ENCODE assay signal across 13 mouse cellular contexts in the genomic region with DNA sequence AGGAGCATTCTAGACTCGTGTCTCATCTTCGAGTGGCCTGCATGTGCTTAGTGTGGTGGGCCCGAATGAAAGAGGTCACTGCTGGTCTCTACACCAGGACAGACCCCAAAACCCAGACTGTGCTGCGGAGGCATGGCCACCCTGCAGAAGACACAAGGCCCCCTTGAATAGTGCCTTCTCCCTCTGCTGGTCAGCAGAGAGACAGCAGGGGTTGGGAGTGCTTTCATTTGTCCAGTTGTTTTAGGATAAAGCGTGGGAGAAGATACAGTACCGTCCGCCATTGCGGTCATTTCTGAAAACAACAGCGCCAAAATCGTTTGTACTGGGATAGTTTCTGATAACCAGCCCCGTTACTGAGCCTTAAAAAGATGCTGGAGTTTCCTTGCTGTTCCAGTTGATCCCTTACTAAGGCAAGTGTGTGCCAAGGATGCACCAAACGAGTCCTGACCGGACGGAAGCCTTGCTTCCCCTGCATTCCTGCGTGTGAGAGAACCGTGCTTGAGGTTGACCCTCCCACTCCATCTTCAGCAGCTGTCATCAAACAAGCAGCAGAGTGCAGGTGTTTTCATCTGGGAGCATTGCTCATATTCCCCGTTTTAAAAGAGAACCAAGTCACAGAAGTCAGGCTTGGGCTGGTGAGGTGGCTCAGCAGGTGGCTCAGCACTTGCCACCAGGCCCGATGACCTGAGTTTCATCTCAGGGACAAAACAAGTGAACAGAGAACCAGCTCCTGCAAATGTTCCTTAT. TPM values are rescaled to one million over a fixed set of nuclear protein-coding genes. Genes with fewer than 3 reads are reported as not detected.
DNase-seq lines count a peak whose midpoint lies in the region; ATAC-seq and TF ChIP-seq lines count a peak whose summit lies in the region.
"Had no signal": no experiment of that assay in that cellular context is flagged by ENCODE, and none has a peak within 500 bp of the region (broad histone marks: within the 10 kb centered on the region; RNA-seq: fewer than 3 reads in every experiment).

No protein-coding gene starts in this region.

- no peak for TF ChIP-seq POLR2A in liver, adult 2 months (IDR thresholded peaks at IDR 0.05; ENCODE audit: extremely low read depth, insufficient read depth, low read length)
- no peak for TF ChIP-seq POLR2A in MEL (IDR thresholded peaks at IDR 0.05; ENCODE audit: control insufficient read depth in 1 of 2, insufficient read depth in 1 of 2, low read depth in 1 of 2, low read length in 2 of 2, poor library complexity in 1 of 2)
- no peak for TF ChIP-seq POLR2A in cerebellum, adult 2 months (IDR thresholded peaks at IDR 0.05; ENCODE audit: borderline replicate concordance, insufficient read depth, low read length)

- no peaks in the 10 kb centered on the region for H3K4me1 ChIP-seq in forebrain, postnatal 0 days (ENCODE audit: insufficient read depth)
- peaks cover 10% of the 10 kb centered on the region for H3K4me1 ChIP-seq in forebrain, embryonic 16.5 days (replicated peaks; ENCODE audit: control insufficient read depth, insufficient read depth, low read length)
- H3K4me1 ChIP-seq in liver, adult 2 months (ENCODE audit: control insufficient read depth, insufficient read depth, low read length): peaks cover 41% of the 10 kb centered on the region
- H3K4me1 ChIP-seq in liver, embryonic 11.5 days (replicated peaks; ENCODE audit: control insufficient read depth, insufficient read depth, low read length): peaks cover 3% of the 10 kb centered on the region; the same call in 1 of the 2 replicates
- no peaks in the 10 kb centered on the region for H3K4me1 ChIP-seq in MEL (ENCODE audit: control insufficient read depth in 1 of 2, insufficient read depth in 2 of 2, low read length in 2 of 2)
- H3K4me1 ChIP-seq in limb, embryonic 10.5 days: peaks cover 16% of the 10 kb centered on the region
- H3K4me1 ChIP-seq in cerebellum, adult 2 months (ENCODE audit: control insufficient read depth, insufficient read depth, low read length): no peaks in the 10 kb centered on the region

- no peaks in the 10 kb centered on the region for H3K9me3 ChIP-seq in forebrain, postnatal 0 days (ENCODE audit: low read length)
- H3K9me3 ChIP-seq in forebrain, embryonic 16.5 days (ENCODE audit: control insufficient read depth, low read length): no peaks in the 10 kb centered on the region
- no peaks in the 10 kb centered on the region for H3K9me3 ChIP-seq in liver, embryonic 11.5 days (ENCODE audit: control insufficient read depth, low read length)
- H3K9me3 ChIP-seq in MEL (replicated peaks; ENCODE audit: insufficient read depth, low read length): no peaks in the 10 kb centered on the region
- no peaks in the 10 kb centered on the region for H3K9me3 ChIP-seq in limb, embryonic 10.5 days (replicated peaks)
- H3K9me3 ChIP-seq: forebrain, embryonic 12.5 days; limb, embryonic 15.5 days had no signal

- no peak; the same call in 1 of the 2 replicates for TF ChIP-seq RAD21 in MEL (IDR thresholded peaks at IDR 0.05; ENCODE audit: low read depth, low read length)

- peaks cover 20% of the 10 kb centered on the region for H3K79me2 ChIP-seq in liver, adult 2 months (ENCODE audit: control insufficient read depth, insufficient read depth, low read length)
- no peaks in the 10 kb centered on the region for H3K79me2 ChIP-seq in MEL (ENCODE audit: control insufficient read depth, insufficient read depth, low read length, poor library complexity)

- H3K27me3 ChIP-seq in forebrain, postnatal 0 days (ENCODE audit: insufficient read depth, low read length): no peaks in the 10 kb centered on the region
- no peaks in the 10 kb centered on the region for H3K27me3 ChIP-seq in forebrain, embryonic 16.5 days (replicated peaks; ENCODE audit: control insufficient read depth, insufficient read depth, low read length)
- H3K27me3 ChIP-seq in liver, adult 2 months (ENCODE audit: control insufficient read depth, insufficient read depth, low read length): no peaks in the 10 kb centered on the region
- no peaks in the 10 kb centered on the region for H3K27me3 ChIP-seq in liver, embryonic 11.5 days (replicated peaks; ENCODE audit: control insufficient read depth, insufficient read depth, low read length)
- H3K27me3 ChIP-seq in MEL (ENCODE audit: control insufficient read depth in 1 of 2, insufficient read depth in 2 of 2, low read length in 2 of 2): no peaks in the 10 kb centered on the region
- H3K27me3 ChIP-seq in limb, embryonic 10.5 days (ENCODE audit: low read depth, poor library complexity, severe bottlenecking): no peaks in the 10 kb centered on the region
- H3K27me3 ChIP-seq in cerebellum, adult 2 months (ENCODE audit: control insufficient read depth, insufficient read depth, low read length): no peaks in the 10 kb centered on the region
- H3K27me3 ChIP-seq: forebrain, embryonic 12.5 days; limb, embryonic 15.5 days had no signal

- H3K4me3 ChIP-seq in forebrain, postnatal 0 days (ENCODE audit: low read depth, low read length): no peak overlapping the region
- H3K4me3 ChIP-seq in forebrain, embryonic 16.5 days (replicated peaks; ENCODE audit: low read length): no peak overlapping the region
- no peak overlapping the region for H3K4me3 ChIP-seq in liver, adult 2 months (ENCODE audit: insufficient read depth, low read depth, low read length)
- H3K4me3 ChIP-seq in liver, embryonic 11.5 days (ENCODE audit: low read depth, low read length): no peak overlapping the region
- no peak overlapping the region for H3K4me3 ChIP-seq in MEL (ENCODE audit: control insufficient read depth in 1 of 2, insufficient read depth in 1 of 2, low read depth in 2 of 2, low read length in 2 of 2)
- no peak overlapping the region for H3K4me3 ChIP-seq in limb, embryonic 10.5 days
- H3K4me3 ChIP-seq in cerebellum, adult 2 months (replicated peaks; ENCODE audit: insufficient read depth, low read depth, low read length): no peak overlapping the region
- H3K4me3 ChIP-seq: forebrain, embryonic 12.5 days; limb, embryonic 15.5 days had no signal

- H3K27ac ChIP-seq in forebrain, postnatal 0 days (ENCODE audit: low read depth, low read length): no peak overlapping the region
- no peak overlapping the region for H3K27ac ChIP-seq in forebrain, embryonic 16.5 days (ENCODE audit: low read length)
- H3K27ac ChIP-seq in liver, adult 2 months (replicated peaks; ENCODE audit: insufficient read depth, low read depth, low read length): peak overlapping the region; percentile 72
- H3K27ac ChIP-seq in liver, embryonic 11.5 days (ENCODE audit: low read depth, low read length): no peak overlapping the region
- H3K27ac ChIP-seq in MEL (ENCODE audit: control insufficient read depth, low read depth, low read length): no peak overlapping the region
- H3K27ac ChIP-seq in limb, embryonic 10.5 days: no peak overlapping the region
- no peak overlapping the region for H3K27ac ChIP-seq in cerebellum, adult 2 months (ENCODE audit: insufficient read depth, low read length)
- H3K27ac ChIP-seq: forebrain, embryonic 12.5 days; limb, embryonic 15.5 days had no signal

- no peak overlapping the region for H3K9ac ChIP-seq in forebrain, postnatal 0 days
- no peak overlapping the region for H3K9ac ChIP-seq in forebrain, embryonic 16.5 days (replicated peaks; ENCODE audit: low read depth, low read length)
- H3K9ac ChIP-seq in liver, adult 2 months (ENCODE audit: low read depth, low read length): no peak overlapping the region
- H3K9ac ChIP-seq in liver, embryonic 11.5 days (ENCODE audit: low read depth, low read length): no peak overlapping the region
- no peak overlapping the region for H3K9ac ChIP-seq in MEL (ENCODE audit: control insufficient read depth, low read depth, low read length, poor library complexity, severe bottlenecking)
- H3K9ac ChIP-seq: forebrain, embryonic 12.5 days; limb, embryonic 15.5 days had no signal

- 88% methylated on average over 18 of the region's 18 CpGs for WGBS in forebrain, postnatal 0 days
- 89% methylated on average over 18 of the region's 18 CpGs for WGBS in forebrain, embryonic 16.5 days
- 68% methylated on average over 18 of the region's 18 CpGs for WGBS in liver, adult 2 months
- 80% methylated on average over 18 of the region's 18 CpGs for WGBS in liver, embryonic 11.5 days
- 84% methylated on average over 18 of the region's 18 CpGs for WGBS in limb, embryonic 10.5 days
- WGBS in cerebellum, adult 2 months: 84% methylated on average over 18 of the region's 18 CpGs

- peak; percentile 61 for TF ChIP-seq CTCF in forebrain, postnatal 0 days (IDR thresholded peaks at IDR 0.05; ENCODE audit: low read depth)
- peak; percentile 61 for TF ChIP-seq CTCF in liver, adult 2 months (IDR thresholded peaks at IDR 0.05; ENCODE audit: low read depth, low read length)
- peak in 2 of 3 experiments; percentile 29 to 33; a peak in 4 of 6 replicates for TF ChIP-seq CTCF in MEL (IDR thresholded peaks at IDR 0.05 in 2 of 3, conservative IDR thresholded peaks at IDR 0.05 in 1 of 3; ENCODE audit: control insufficient read depth in 1 of 3, insufficient read depth in 1 of 3, low read depth in 2 of 3, low read length in 3 of 3, poor library complexity in 1 of 3, severe bottlenecking in 1 of 3)
- TF ChIP-seq CTCF in cerebellum, adult 2 months (IDR thresholded peaks at IDR 0.05; ENCODE audit: borderline replicate concordance, insufficient read depth, low read depth, low read length): no peak

- H3K36me3 ChIP-seq in forebrain, postnatal 0 days (ENCODE audit: insufficient read depth): no peaks in the 10 kb centered on the region
- H3K36me3 ChIP-seq in forebrain, embryonic 16.5 days (ENCODE audit: control insufficient read depth, insufficient read depth): no peaks in the 10 kb centered on the region
- no peaks in the 10 kb centered on the region for H3K36me3 ChIP-seq in liver, adult 2 months (ENCODE audit: control insufficient read depth, insufficient read depth, low read length)
- no peaks in the 10 kb centered on the region for H3K36me3 ChIP-seq in liver, embryonic 11.5 days (ENCODE audit: control insufficient read depth, insufficient read depth, low read length)
- no peaks in the 10 kb centered on the region for H3K36me3 ChIP-seq in MEL (ENCODE audit: control insufficient read depth in 1 of 2, insufficient read depth in 2 of 2, low read length in 2 of 2)
- H3K36me3 ChIP-seq in limb, embryonic 10.5 days: no peaks in the 10 kb centered on the region
- H3K36me3 ChIP-seq: forebrain, embryonic 12.5 days; limb, embryonic 15.5 days had no signal

- DNase-seq in forebrain, postnatal 0 days: no peak
- no peak for DNase-seq in liver, adult 2 months (ENCODE audit: extremely low read depth, low read depth, low spot score)
- DNase-seq in liver, embryonic 11.5 days (ENCODE audit: low spot score): no peak
- DNase-seq in MEL (ENCODE audit: low read depth, low spot score): no peak
- DNase-seq in limb, embryonic 10.5 days (ENCODE audit: low spot score): peak; percentile 42
- DNase-seq in left cerebral cortex, adult 9 months (ENCODE audit: low spot score in 2 of 2): no peak
- DNase-seq in cerebellum, adult 2 months: no peak
- DNase-seq: cerebellum, postnatal 14 days; right cerebral cortex, postnatal 14 days had no signal

- TF ChIP-seq EP300 in MEL (IDR thresholded peaks at IDR 0.05; ENCODE audit: low read depth in 1 of 2, low read length in 2 of 2): no peak

- no peak for ATAC-seq in forebrain, postnatal 0 days
- no peak for ATAC-seq in forebrain, embryonic 16.5 days
- no peak for ATAC-seq in liver, embryonic 11.5 days (replicated peaks; ENCODE audit: low FRiP score)
- ATAC-seq: activated CD4-positive, CD25-positive, alpha-beta regulatory T cell, adult 4 months had no signal

- no peak overlapping the region for H3K4me2 ChIP-seq in forebrain, postnatal 0 days (ENCODE audit: low read depth)
- no peak overlapping the region for H3K4me2 ChIP-seq in forebrain, embryonic 16.5 days (ENCODE audit: low read length)
- H3K4me2 ChIP-seq in liver, embryonic 11.5 days: no peak overlapping the region
- H3K4me2 ChIP-seq: forebrain, embryonic 12.5 days; limb, embryonic 15.5 days had no signal

RNA-seq across cellular contexts. Expression of a gene that starts 34.8 kb away (rescaled TPM):
- total RNA-seq in forebrain, postnatal 0 days (2014; rRNA removed): 14.1 and 16.1 TPM in 2 replicates
- polyA plus RNA-seq in forebrain, postnatal 0 days (2015; fragmentation: Nextera tagmentation; extraction: Ambion mirVana): 21.1 and 22.6 TPM in 2 replicates
- polyA plus RNA-seq in forebrain, embryonic 16.5 days (2015; fragmentation: Nextera tagmentation; extraction: Ambion mirVana): 18.0 and 20.4 TPM in 2 replicates
- total RNA-seq in liver, adult 2 months (2014; rRNA removed): 53.6 and 63.8 TPM in 2 replicates
- polyA plus RNA-seq in liver, adult 2 months (2012; rRNA removed): 156 and 257 TPM in 2 replicates
- polyA plus RNA-seq in liver, embryonic 11.5 days (2014; fragmentation: Nextera tagmentation; extraction: Ambion mirVana): 65.4 and 76.9 TPM in 2 replicates
- 17.8 and 18.0 TPM in 2 replicates for total RNA-seq in MEL (2012; rRNA removed)
- polyA plus RNA-seq in MEL (2012; ENCODE audit: insufficient read depth in 1 of 2, insufficient read length in 2 of 2, low read depth in 1 of 2, low replicate concordance in 2 of 2, missing spikeins in 1 of 2): 10 to 100 TPM in 1 of 2 experiments, not detected in 1; 72.6 TPM
- polyA plus RNA-seq in limb, embryonic 10.5 days (2016; fragmentation: Nextera tagmentation; extraction: Ambion mirVana): 34.6 and 42.8 TPM in 2 replicates
- 21.9 and 25.9 TPM in 2 replicates for polyA plus RNA-seq in cerebellum, adult 2 months (2012; rRNA removed)
